Mouse (Mus musculus) kidney, adult 2 months (tissue): ENCODE results near the gene Lin7a.

Experiments
- CTCF ChIP-seq: fragments of 200-500 bp; conservative IDR thresholded peaks from 2 replicates; pipeline ENCODE4 v1.5.1; 2011; ENCODE audit warnings: low read depth, mild to moderate bottlenecking, control low read depth, low read length, moderate library complexity, mixed read lengths; ENCODE audit not compliant: insufficient read depth, insufficient read length
- POLR2A ChIP-seq: fragments of 200-500 bp; IDR thresholded peaks from one replicate; pipeline ENCODE4 v1.6.1; 2011; ENCODE audit warnings: low read depth, low read length, control low read depth

GRCm38 (mm10) chr10:107418306-107418705 is 146.8 kb downstream of the Lin7a start:
- TF ChIP-seq POLR2A: no peak
- TF ChIP-seq CTCF: no peak
